Mouse (Mus musculus) 3T3-L1 (cell line): ENCODE measurements at regions not wholly inside any gene's neighbourhood (a gene's known extent, or its start where the extent isn't known, plus 50 kb on each side); places are given as distances from the start of the nearest gene placed in this dataset.

Experiments used
- DNase-seq: peaks from one replicate; pipeline ENCODE4 v3.0.0-alpha.2; 2015; ENCODE audit warnings: low read depth, low spot score

- peak; percentile 81 for DNase-seq
Observed at GRCm38 (mm10) chr2:80717979-80718378, 100.9 kb downstream of the Nup35 start.

GRCm38 (mm10) chr2:80724085-80724484 is 107.0 kb downstream of the Nup35 start:
- DNase-seq, result no peak

GRCm38 (mm10) chr2:80731324-80731723 is 114.3 kb downstream of the Nup35 start:
- DNase-seq, result no peak

- no peak for DNase-seq
Observed at GRCm38 (mm10) chr2:80746737-80747136, 129.7 kb downstream of the Nup35 start.

GRCm38 (mm10) chr2:80762013-80762612 is 145.1 kb downstream of the Nup35 start:
- peak; percentile 87 for DNase-seq

- peak; percentile 62 for DNase-seq
Observed at GRCm38 (mm10) chr2:80771176-80771575, 154.1 kb downstream of the Nup35 start.

- no peak for DNase-seq
Observed at GRCm38 (mm10) chr2:80772455-80772854, 155.4 kb downstream of the Nup35 start.

GRCm38 (mm10) chr2:80786370-80786769 is 169.3 kb downstream of the Nup35 start:
- DNase-seq, result no peak

GRCm38 (mm10) chr2:80793345-80794147 is 176.5 kb downstream of the Nup35 start:
- DNase-seq, result no peak

- DNase-seq, result no peak
Observed at GRCm38 (mm10) chr2:80794148-80794507, 177.1 kb downstream of the Nup35 start.

- peak; percentile 35 for DNase-seq
Observed at GRCm38 (mm10) chr2:80819268-80819667, 202.2 kb downstream of the Nup35 start.

GRCm38 (mm10) chr2:80851056-80851455 is 234.0 kb downstream of the Nup35 start:
- peak; percentile 51 for DNase-seq

- DNase-seq, result no peak
Observed at GRCm38 (mm10) chr2:80855214-80855613, 238.2 kb downstream of the Nup35 start.

- no peak for DNase-seq
Observed at GRCm38 (mm10) chr2:80870046-80870445, 253.0 kb downstream of the Nup35 start.

GRCm38 (mm10) chr2:80870458-80870857 is 253.4 kb downstream of the Nup35 start:
- no peak for DNase-seq

- DNase-seq, result no peak
Observed at GRCm38 (mm10) chr2:80871356-80871755, 254.3 kb downstream of the Nup35 start.

- no peak for DNase-seq
Observed at GRCm38 (mm10) chr2:80878437-80878836, 261.4 kb downstream of the Nup35 start.

GRCm38 (mm10) chr2:80884231-80884630 is 267.2 kb downstream of the Nup35 start:
- DNase-seq, result no peak

GRCm38 (mm10) chr2:80902050-80902449 is 285.0 kb downstream of the Nup35 start:
- no peak for DNase-seq

GRCm38 (mm10) chr2:80913478-80913877 is 296.4 kb downstream of the Nup35 start:
- DNase-seq, result no peak

GRCm38 (mm10) chr2:80945521-80945920 is 328.5 kb downstream of the Nup35 start:
- DNase-seq, result no peak

GRCm38 (mm10) chr2:80966766-80967165 is 349.7 kb downstream of the Nup35 start:
- DNase-seq, result no peak

GRCm38 (mm10) chr2:80967260-80967659 is 350.2 kb downstream of the Nup35 start:
- no peak for DNase-seq
